Mouse (Mus musculus) heart, embryonic 16.5 days (tissue): ENCODE measurements around the gene Trir. TPM values are rescaled to one million over a fixed set of nuclear protein-coding genes. Genes with fewer than 3 reads are reported as not detected.
A peak's percentile ranks its signal among the peaks of the same experiment; 100 is the strongest.

Experiments
- ATAC-seq: fragments of 200-750 bp; cut with Nextera tagmentation; replicated peaks from 2 replicates; pipeline ENCODE4 v1.8.0; 2017; ENCODE audit warnings: moderate number of reproducible peaks; ENCODE audit not compliant: insufficient read depth, low FRiP score; ENCODE audit errors: extremely low read depth
- H3K27ac ChIP-seq: fragments of 300-500 bp; sonication (generic); 2 replicates; pipeline ENCODE4 v1.5.1; 2014; ENCODE audit warnings: mild to moderate bottlenecking, low read length, control low read depth, moderate library complexity
- H3K27me3 ChIP-seq: fragments of 300-500 bp; sonication (generic); 2 replicates; pipeline ENCODE4 v1.6.1; 2014; ENCODE audit warnings: low read length, mixed read lengths; ENCODE audit not compliant: control insufficient read depth, insufficient read depth
- H3K36me3 ChIP-seq: fragments of 300-500 bp; sonication (generic); 2 replicates; pipeline ENCODE4 v1.6.1; 2014; ENCODE audit not compliant: control insufficient read depth, insufficient read depth
- H3K4me1 ChIP-seq: fragments of 300-500 bp; sonication (generic); 2 replicates; pipeline ENCODE4 v1.6.1; 2014; ENCODE audit warnings: low read length, mixed read lengths; ENCODE audit not compliant: control insufficient read depth, insufficient read depth
- H3K4me2 ChIP-seq: fragments of 300-500 bp; sonication (generic); 2 replicates; pipeline ENCODE4 v1.6.1; 2014; ENCODE audit warnings: low read depth, mild to moderate bottlenecking, control low read depth, low read length
- H3K4me3 ChIP-seq: fragments of 300-500 bp; sonication (generic); 2 replicates; pipeline ENCODE4 v1.5.1; 2014; ENCODE audit warnings: mild to moderate bottlenecking, control low read depth, low read length
- H3K9ac ChIP-seq: fragments of 300-500 bp; sonication (generic); 2 replicates; pipeline ENCODE4 v1.6.1; 2014; ENCODE audit warnings: low read length, control low read depth
- H3K9me3 ChIP-seq: fragments of 300-500 bp; sonication (generic); replicated peaks from 2 replicates; pipeline ENCODE4 v1.6.1; 2016; ENCODE audit warnings: low read length; ENCODE audit not compliant: control insufficient read depth
- WGBS: fragments of 180-500 bp; shearing (Covaris S2); extraction: QIAGEN DNeasy Blood & Tissue Kit; methylation state at CpG from one replicate; pipeline ENCODE4 v1.1.7; 2014; 5-methylcytosine and 5-hydroxymethylcytosine counted together
- polyA plus RNA-seq: library from polyadenylated mRNA; unstranded; fragments of >200 nt; fragmentation: Nextera tagmentation; extraction: Ambion mirVana; gene quantifications from 2 replicates; pipeline ENCODE4 v1.2.1, GENCODE M21; 2015

Gene Trir
- polyA plus RNA-seq, 1 experiment from 2014 or later = 76.5 TPM

DNA sequence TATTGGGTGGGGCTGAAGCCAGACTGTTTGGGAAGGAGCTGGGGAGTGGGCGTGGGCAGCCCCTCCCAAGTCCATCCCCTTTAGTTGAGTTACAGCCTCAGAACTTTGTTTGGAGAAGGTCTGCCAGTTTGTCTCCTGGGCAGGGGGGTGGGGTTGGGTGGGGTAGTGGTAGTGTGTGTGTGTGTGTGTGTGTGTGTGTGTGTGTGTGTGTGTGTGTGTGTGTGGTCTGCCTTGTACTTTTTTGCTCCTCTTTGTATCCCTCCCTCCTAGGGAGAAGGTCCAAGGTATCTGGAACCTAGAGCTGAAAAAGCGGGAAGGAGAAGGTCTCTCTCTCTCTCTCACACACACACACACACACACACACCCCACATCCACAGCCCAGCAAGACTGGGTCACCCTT lies 12.2 kb upstream of the Trir start, which contains the start of gene Best2:
TSS of gene Best2 (minus strand) at position 101 of the 400 bp plus-strand sequence.
- H3K27me3 ChIP-seq = peaks cover 32% of the 10 kb centered on the region

DNA sequence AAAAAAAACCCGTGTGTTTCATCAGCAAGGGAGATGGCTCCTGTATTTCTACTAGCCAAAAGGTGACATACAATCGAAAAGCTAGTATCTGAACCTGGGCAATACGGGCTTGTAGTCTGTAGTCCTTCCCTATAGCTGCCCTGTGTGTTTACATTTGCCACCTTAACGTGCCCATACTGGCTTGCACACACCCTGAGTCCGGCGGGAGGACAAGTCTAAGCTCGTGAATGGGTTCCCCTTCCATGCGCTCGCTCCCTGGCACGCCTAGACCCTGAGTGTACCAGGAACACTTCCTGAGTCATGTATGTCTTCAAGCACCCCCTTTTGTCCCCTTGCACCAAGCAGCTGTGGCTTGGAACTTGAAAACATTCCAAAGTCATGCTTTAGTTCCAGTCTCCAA lies 9.9 kb upstream of the Trir start:
- Histone ChIP-seq H3K36me3 (peaks cover 22% of the 10 kb centered on the region), H3K9me3 (no peaks in the 10 kb centered on the region), H3K4me2 (no peak overlapping the region), H3K4me3 (no peak overlapping the region), H3K4me1 (peaks cover 3% of the 10 kb centered on the region; the same call in 1 of the 2 replicates), H3K27ac (no peak overlapping the region), H3K27me3 (peaks cover 17% of the 10 kb centered on the region), H3K9ac (no peak overlapping the region)
- 62% methylated on average over 10 of the region's 10 CpGs for WGBS
- ATAC-seq = no peak

More for the DNA sequence above, 12.2 kb upstream of the Trir start, which contains the start of gene Best2:
- Histone ChIP-seq H3K9ac (no peak within 1 kb of the TSS), H3K27ac (no peak within 1 kb of the TSS), H3K9me3 (no peaks in the 10 kb centered on the region), H3K4me2 (peak within 1 kb of the TSS; percentile 52), H3K36me3 (peaks cover 15% of the 10 kb centered on the region), H3K4me1 (peaks cover 3% of the 10 kb centered on the region; the same call in 1 of the 2 replicates), H3K4me3 (peak within 1 kb of the TSS; percentile 29)
- WGBS = 72% methylated on average over 2 of the region's 2 CpGs
- ATAC-seq = no peak

DNA sequence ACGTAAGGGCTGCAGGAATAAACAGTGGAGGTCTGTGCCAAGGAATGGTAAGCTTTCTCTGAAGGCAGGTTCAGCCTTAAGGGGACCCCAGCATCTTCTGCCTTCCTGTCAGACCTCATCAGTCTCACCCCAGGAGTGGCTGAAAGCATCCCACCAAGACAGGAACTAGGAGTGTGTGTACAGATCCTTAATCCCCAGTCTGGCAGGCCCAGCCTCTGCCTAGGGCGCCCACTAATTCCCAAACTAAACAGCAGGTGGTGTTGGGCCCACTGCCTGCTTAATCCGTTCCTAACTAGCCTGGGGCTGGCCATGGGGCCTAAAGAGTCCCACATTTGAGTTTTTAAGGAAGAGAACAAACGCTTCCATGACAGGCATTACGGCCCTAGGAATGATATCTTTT lies 9.4 kb upstream of the Trir start:
- Histone ChIP-seq H3K36me3 (peaks cover 27% of the 10 kb centered on the region), H3K27ac (no peak overlapping the region), H3K9ac (no peak overlapping the region), H3K27me3 (peaks cover 15% of the 10 kb centered on the region), H3K4me2 (no peak overlapping the region), H3K4me1 (peaks cover 3% of the 10 kb centered on the region; the same call in 1 of the 2 replicates), H3K4me3 (no peak overlapping the region), H3K9me3 (no peaks in the 10 kb centered on the region)
- no peak for ATAC-seq
- 50% methylated on average over 5 of the region's 5 CpGs for WGBS

DNA sequence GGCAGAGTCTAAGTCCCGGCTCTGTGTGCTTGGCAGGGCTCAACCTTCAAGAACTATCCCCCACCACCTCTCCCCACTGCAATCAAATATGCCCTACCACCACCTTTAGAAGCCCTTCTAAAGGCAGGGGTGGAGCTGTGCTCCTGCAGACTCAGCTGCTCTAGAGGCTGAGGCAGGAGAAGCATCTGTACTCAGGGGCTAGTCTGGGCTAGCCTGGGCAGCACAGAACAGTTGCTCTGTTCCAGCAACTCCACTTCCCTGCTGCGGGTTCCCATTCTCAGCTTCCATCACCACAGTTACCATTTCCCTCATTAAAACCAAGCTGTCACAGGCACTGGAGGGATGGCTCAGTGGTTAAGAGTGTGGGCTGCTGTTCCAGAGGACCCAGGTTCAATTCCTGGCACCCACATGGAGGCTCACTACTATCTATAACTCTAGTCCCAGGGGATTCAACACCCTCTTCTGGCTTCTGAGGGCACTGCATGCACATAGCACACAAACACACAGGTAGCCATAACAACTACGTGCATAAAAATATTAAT lies 5.0 kb upstream of the Trir start:
- H3K27me3 ChIP-seq = no peaks in the 10 kb centered on the region
- H3K4me2 ChIP-seq = no peak overlapping the region
- WGBS = 98% methylated on average over 3 of the region's 3 CpGs
- H3K36me3 ChIP-seq = peaks cover 40% of the 10 kb centered on the region
- no peak for ATAC-seq
- no peak overlapping the region for H3K9ac ChIP-seq
- H3K4me1 ChIP-seq = peaks cover 20% of the 10 kb centered on the region
- H3K27ac ChIP-seq = no peak overlapping the region
- no peak overlapping the region for H3K4me3 ChIP-seq
- no peaks in the 10 kb centered on the region for H3K9me3 ChIP-seq

DNA sequence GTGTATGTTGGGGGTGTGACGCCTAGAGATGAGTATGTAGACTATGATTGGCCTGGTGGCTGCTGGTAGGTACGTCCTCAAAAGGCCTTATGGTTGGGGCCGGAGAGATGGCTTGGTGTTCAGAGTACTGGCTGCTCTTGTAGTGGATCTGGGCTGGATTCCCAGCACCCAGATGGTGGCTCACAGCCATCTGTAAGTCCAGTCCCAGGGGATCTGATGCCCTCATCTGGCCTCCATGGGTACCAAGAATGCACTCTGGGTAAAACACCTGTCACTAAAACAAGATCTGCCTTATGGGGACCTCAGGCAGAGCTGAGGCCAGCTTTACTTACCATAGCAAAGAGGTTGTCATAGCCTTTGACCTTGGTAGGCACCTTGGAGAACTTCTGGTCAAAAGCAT lies 2.8 kb upstream of the Trir start:
- no peak for ATAC-seq
- H3K4me3 ChIP-seq = no peak overlapping the region; the same call in 1 of the 2 replicates
- peaks cover 32% of the 10 kb centered on the region for H3K4me1 ChIP-seq

DNA sequence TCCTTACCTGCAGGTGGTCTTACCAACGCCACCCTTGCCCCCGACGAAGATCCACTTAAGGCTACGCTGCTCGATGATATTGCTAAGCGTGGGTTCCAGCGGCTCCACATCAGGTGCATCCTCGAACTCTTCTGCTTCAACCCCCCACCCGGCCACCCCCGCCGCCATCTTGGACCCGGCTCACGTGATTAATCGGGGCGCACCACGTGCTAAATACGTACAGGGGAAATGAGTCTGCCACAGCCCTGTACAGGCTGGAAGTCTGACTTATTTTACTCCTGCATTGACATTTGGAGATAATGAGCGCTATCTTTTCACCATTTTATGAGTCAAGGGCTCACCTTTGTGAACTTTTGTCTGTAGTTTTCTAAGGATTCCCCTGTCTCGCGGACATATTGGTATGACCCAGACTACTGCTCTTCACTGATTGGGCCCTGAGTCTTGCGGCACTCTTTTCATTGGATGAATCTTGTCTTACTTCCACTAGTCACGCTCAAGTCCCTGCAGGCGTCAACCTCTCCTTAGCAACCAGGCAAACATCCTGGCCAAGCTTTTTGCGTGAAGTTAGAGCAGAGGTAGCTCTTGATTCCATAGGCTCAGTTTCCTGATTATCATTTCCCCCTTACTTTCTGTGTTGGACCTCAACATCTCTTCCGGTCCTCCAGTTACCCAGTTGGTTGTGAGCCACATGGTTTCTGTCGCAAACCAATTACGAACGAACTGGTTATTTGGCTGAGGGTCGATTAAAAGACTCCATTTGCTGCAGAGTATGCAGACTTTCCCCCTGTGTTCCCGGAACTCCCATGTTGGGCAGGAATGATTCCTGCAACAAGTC lies 1.3 kb upstream of the Trir start, which contains the start of gene Asna1:
TSS of gene Asna1 (minus strand) at position 184 of the 835 bp plus-strand sequence.
- Histone ChIP-seq H3K4me2 (peak within 1 kb of the TSS; percentile 96), H3K4me1 (peaks cover 36% of the 10 kb centered on the region), H3K27me3 (no peaks in the 10 kb centered on the region), H3K4me3 (peak within 1 kb of the TSS; percentile 88), H3K27ac (peak within 1 kb of the TSS; percentile 83), H3K9me3 (no peaks in the 10 kb centered on the region), H3K9ac (peak within 1 kb of the TSS; percentile 88), H3K36me3 (peaks cover 31% of the 10 kb centered on the region)
- WGBS = 5% methylated on average over 30 of the region's 30 CpGs
- ATAC-seq = peak; percentile 84

More for the DNA sequence above, 2.8 kb upstream of the Trir start:
- Histone ChIP-seq H3K4me2 (peak overlapping the region; percentile 96; the same call in 1 of the 2 replicates), H3K9me3 (no peaks in the 10 kb centered on the region), H3K36me3 (peaks cover 31% of the 10 kb centered on the region), H3K27ac (no peak overlapping the region), H3K27me3 (no peaks in the 10 kb centered on the region), H3K9ac (no peak overlapping the region)
- WGBS = 96% methylated on average over 3 of the region's 3 CpGs

DNA sequence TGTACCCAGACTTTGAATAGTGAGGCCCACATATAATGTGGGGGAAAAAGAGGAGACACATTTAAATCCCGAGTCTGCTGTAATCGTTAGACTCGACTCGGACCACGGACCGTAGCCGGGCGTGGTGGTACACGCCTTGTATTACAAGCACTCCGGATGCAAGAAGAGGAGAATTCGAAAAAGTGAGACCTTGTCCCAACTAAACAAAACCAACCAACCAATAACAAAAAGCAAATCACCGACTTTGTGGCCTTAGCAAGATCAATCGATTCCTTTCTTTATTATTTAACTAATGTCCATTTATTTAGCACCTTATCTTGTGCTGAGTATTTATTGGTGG lies 863 bp downstream of the Trir start:
- WGBS = 2% methylated on average over 13 of the region's 13 CpGs
- Histone ChIP-seq H3K36me3 (peaks cover 37% of the 10 kb centered on the region), H3K27ac (peak overlapping the region; percentile 89), H3K9me3 (no peaks in the 10 kb centered on the region), H3K27me3 (no peaks in the 10 kb centered on the region), H3K4me2 (peak overlapping the region; percentile 87), H3K4me1 (peaks cover 36% of the 10 kb centered on the region), H3K4me3 (peak overlapping the region; percentile 88), H3K9ac (peak overlapping the region; percentile 97)
- ATAC-seq = no peak

DNA sequence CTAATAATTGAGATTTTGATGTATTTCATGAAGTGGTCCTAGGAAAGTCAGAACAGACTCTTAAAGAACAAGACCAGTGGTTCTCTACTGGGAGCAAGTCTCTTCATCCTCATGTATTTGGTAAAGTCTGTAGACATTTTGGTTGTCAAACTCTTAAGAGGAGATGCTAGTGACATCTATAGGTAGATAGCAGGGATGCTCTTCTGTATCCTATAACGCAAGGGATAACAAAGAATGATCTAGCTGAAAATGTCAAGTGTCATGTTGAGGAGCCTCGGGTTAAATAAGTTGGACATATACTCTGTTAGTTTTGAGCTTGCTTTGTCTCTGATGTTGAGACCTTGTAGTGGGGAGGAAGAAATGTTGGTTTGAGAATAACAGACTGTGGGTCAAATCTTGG lies 1.3 kb downstream of the Trir start:
- no peaks in the 10 kb centered on the region for H3K9me3 ChIP-seq
- H3K4me3 ChIP-seq = peak overlapping the region; percentile 88
- peak overlapping the region; percentile 97 for H3K9ac ChIP-seq
- H3K4me1 ChIP-seq = peaks cover 36% of the 10 kb centered on the region
- no peaks in the 10 kb centered on the region for H3K27me3 ChIP-seq
- peak overlapping the region; percentile 87 for H3K4me2 ChIP-seq
- ATAC-seq = no peak
- 15% methylated on average over 2 of the region's 2 CpGs for WGBS
- no peak overlapping the region for H3K27ac ChIP-seq
- H3K36me3 ChIP-seq = peaks cover 38% of the 10 kb centered on the region

DNA sequence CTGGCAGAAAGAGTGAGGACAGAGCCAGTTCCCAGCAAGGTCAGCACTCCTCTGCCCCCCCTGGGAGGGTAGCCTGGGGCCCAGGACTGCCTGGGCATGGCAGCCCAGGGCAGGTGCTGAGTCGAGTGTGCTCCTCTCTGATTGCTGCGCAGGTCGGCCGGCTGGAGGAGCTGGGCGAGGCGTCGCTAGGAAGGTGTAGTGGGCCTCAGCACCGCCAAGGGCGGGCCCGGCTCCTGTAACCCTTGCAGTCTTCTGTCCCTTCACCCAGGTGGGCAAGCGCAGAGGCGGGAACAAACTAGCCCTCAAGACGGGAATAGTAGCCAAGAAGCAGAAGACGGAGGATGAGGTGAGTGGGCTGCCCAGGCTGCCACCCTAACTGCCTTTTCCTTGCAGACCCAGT lies 2.6 kb downstream of the Trir start:
- WGBS = 86% methylated on average over 14 of the region's 14 CpGs
- Histone ChIP-seq H3K4me2 (no peak overlapping the region), H3K27me3 (no peaks in the 10 kb centered on the region), H3K4me3 (no peak overlapping the region), H3K9ac (peak overlapping the region; percentile 50; the same call in 1 of the 2 replicates), H3K9me3 (no peaks in the 10 kb centered on the region), H3K4me1 (peaks cover 31% of the 10 kb centered on the region), H3K36me3 (peaks cover 27% of the 10 kb centered on the region), H3K27ac (no peak overlapping the region)
- ATAC-seq = no peak
